ENCODE assay signal across 10 mouse cellular contexts in the genomic region with DNA sequence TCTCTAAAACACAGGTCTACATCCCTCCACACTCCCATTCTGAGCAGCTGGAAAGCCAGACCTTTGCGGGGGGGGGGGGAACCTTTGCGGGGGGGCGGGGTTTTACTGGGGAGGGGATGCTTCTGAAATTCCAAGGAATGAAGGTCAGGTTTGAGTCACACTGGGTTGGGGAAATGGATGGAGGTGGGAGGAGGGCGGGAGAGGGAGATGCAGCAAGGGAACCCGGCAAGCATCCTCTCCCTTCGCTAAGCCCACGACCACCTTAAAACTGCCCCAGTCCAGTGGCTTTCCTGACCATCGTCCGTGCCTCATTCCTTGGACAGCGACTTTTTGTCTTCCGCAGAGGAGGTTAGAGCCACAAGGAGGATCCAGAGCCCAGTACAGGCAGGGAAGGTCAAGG. TPM values are rescaled to one million over a fixed set of nuclear protein-coding genes. Genes with fewer than 3 reads are reported as not detected.
DNase-seq lines count a peak whose midpoint lies in the region; ATAC-seq and TF ChIP-seq lines count a peak whose summit lies in the region.
"Had no signal": no experiment of that assay in that cellular context is flagged by ENCODE, and none has a peak within 500 bp of the region (broad histone marks: within the 10 kb centered on the region; RNA-seq: fewer than 3 reads in every experiment).

No protein-coding gene starts in this region.

- no peak for TF ChIP-seq EP300 in ES-Bruce4 (IDR thresholded peaks at IDR 0.05; ENCODE audit: insufficient read depth, low read depth, low read length)

- no peak for DNase-seq in heart, adult 11 months
- DNase-seq in midbrain, embryonic 11.5 days (ENCODE audit: low spot score, missing footprints), result no peak
- no peak for DNase-seq in c-Kit-positive CD71-positive TER-119-positive erythroid progenitor cells, embryonic 14.5 days (ENCODE audit: low spot score)
- DNase-seq: gastrocnemius, postnatal 25 days; right cerebral cortex, adult 18-20 months had no signal

- no peak for TF ChIP-seq POLR2A in ES-Bruce4 (IDR thresholded peaks at IDR 0.05; ENCODE audit: insufficient read depth, low read length)

- peaks cover 99% of the 10 kb centered on the region for H3K27me3 ChIP-seq in heart, embryonic 12.5 days (replicated peaks)
- H3K27me3 ChIP-seq in ES-Bruce4 (ENCODE audit: control insufficient read depth, insufficient read depth, low read length, poor library complexity, severe bottlenecking), result peaks cover 1% of the 10 kb centered on the region; the same call in 1 of the 2 replicates
- H3K27me3 ChIP-seq in forebrain, embryonic 16.5 days (replicated peaks; ENCODE audit: control insufficient read depth, insufficient read depth, low read length), result peaks cover 62% of the 10 kb centered on the region
- peaks cover 83% of the 10 kb centered on the region for H3K27me3 ChIP-seq in midbrain, embryonic 11.5 days (ENCODE audit: control insufficient read depth, insufficient read depth, low read length)

- TF ChIP-seq CTCF in ES-Bruce4 (IDR thresholded peaks at IDR 0.05; ENCODE audit: low read depth, low read length), result no peak

- H3K4me2 ChIP-seq in heart, embryonic 12.5 days, result peak overlapping the region; percentile 84
- H3K4me2 ChIP-seq in forebrain, embryonic 16.5 days (ENCODE audit: low read length), result peak overlapping the region; percentile 70
- peak overlapping the region; percentile 55 for H3K4me2 ChIP-seq in midbrain, embryonic 11.5 days

- H3K27ac ChIP-seq in heart, embryonic 12.5 days (ENCODE audit: poor library complexity, severe bottlenecking), result no peak overlapping the region
- no peak overlapping the region for H3K27ac ChIP-seq in ES-Bruce4 (ENCODE audit: insufficient read depth, low read length)
- H3K27ac ChIP-seq in forebrain, embryonic 16.5 days (ENCODE audit: low read length), result no peak overlapping the region
- no peak overlapping the region for H3K27ac ChIP-seq in midbrain, embryonic 11.5 days (ENCODE audit: low read depth, low read length)

- no peaks in the 10 kb centered on the region for H3K36me3 ChIP-seq in heart, embryonic 12.5 days
- no peaks in the 10 kb centered on the region for H3K36me3 ChIP-seq in ES-Bruce4 (ENCODE audit: control insufficient read depth, insufficient read depth, low read length, poor library complexity, severe bottlenecking)
- H3K36me3 ChIP-seq in forebrain, embryonic 16.5 days (ENCODE audit: control insufficient read depth, insufficient read depth), result no peaks in the 10 kb centered on the region
- no peaks in the 10 kb centered on the region for H3K36me3 ChIP-seq in midbrain, embryonic 11.5 days (ENCODE audit: control insufficient read depth, insufficient read depth, low read length)

- WGBS in heart, embryonic 12.5 days, result 4% methylated on average over 11 of the region's 11 CpGs
- 2% methylated on average over 10 of the region's 11 CpGs for WGBS in forebrain, embryonic 16.5 days
- 4% methylated on average over 11 of the region's 11 CpGs for WGBS in midbrain, embryonic 11.5 days

- ATAC-seq in heart, embryonic 12.5 days (ENCODE audit: insufficient number of reproducible peaks, low FRiP score), result no peak
- ATAC-seq in forebrain, embryonic 16.5 days, result no peak
- ATAC-seq in midbrain, embryonic 11.5 days (ENCODE audit: low FRiP score), result no peak
- ATAC-seq in megakaryocyte-erythroid progenitor cell, adult 5-6 weeks (replicated peaks; ENCODE audit: low FRiP score, low TSS enrichment, poor library complexity, severe bottlenecking), result no peak
- ATAC-seq in frontal cortex, adult (ENCODE audit: low TSS enrichment), result no peak

- H3K4me3 ChIP-seq in heart, embryonic 12.5 days, result peak overlapping the region; percentile 42
- peak overlapping the region; percentile 75 for H3K4me3 ChIP-seq in ES-Bruce4 (ENCODE audit: low read depth, low read length)
- peak overlapping the region; percentile 48 for H3K4me3 ChIP-seq in forebrain, embryonic 16.5 days (replicated peaks; ENCODE audit: low read length)
- peak overlapping the region; percentile 38; the same call in 1 of the 2 replicates for H3K4me3 ChIP-seq in midbrain, embryonic 11.5 days (ENCODE audit: low read depth, low read length)

- H3K9ac ChIP-seq in heart, embryonic 12.5 days, result no peak overlapping the region
- peak overlapping the region; percentile 88 for H3K9ac ChIP-seq in ES-Bruce4 (ENCODE audit: low read depth, poor library complexity, severe bottlenecking)
- no peak overlapping the region for H3K9ac ChIP-seq in forebrain, embryonic 16.5 days (replicated peaks; ENCODE audit: low read depth, low read length)
- H3K9ac ChIP-seq in midbrain, embryonic 11.5 days (ENCODE audit: low read length), result no peak overlapping the region

- peaks cover 47% of the 10 kb centered on the region for H3K4me1 ChIP-seq in heart, embryonic 12.5 days (replicated peaks)
- peaks cover 11% of the 10 kb centered on the region for H3K4me1 ChIP-seq in ES-Bruce4 (ENCODE audit: control insufficient read depth, insufficient read depth, low read length)
- H3K4me1 ChIP-seq in forebrain, embryonic 16.5 days (replicated peaks; ENCODE audit: control insufficient read depth, insufficient read depth, low read length), result peaks cover 34% of the 10 kb centered on the region
- peaks cover 31% of the 10 kb centered on the region for H3K4me1 ChIP-seq in midbrain, embryonic 11.5 days (ENCODE audit: control insufficient read depth, insufficient read depth, low read length)

- H3K9me3 ChIP-seq in heart, embryonic 12.5 days (replicated peaks), result no peaks in the 10 kb centered on the region
- H3K9me3 ChIP-seq in ES-Bruce4 (replicated peaks; ENCODE audit: control insufficient read depth, insufficient read depth, low read length, poor library complexity, severe bottlenecking), result no peaks in the 10 kb centered on the region
- no peaks in the 10 kb centered on the region for H3K9me3 ChIP-seq in forebrain, embryonic 16.5 days (ENCODE audit: control insufficient read depth, low read length)
- H3K9me3 ChIP-seq in midbrain, embryonic 11.5 days (ENCODE audit: control insufficient read depth, low read length), result no peaks in the 10 kb centered on the region

RNA-seq across cellular contexts. Expression of a gene that starts 1.3 kb away (rescaled TPM):
- polyA plus RNA-seq in heart, embryonic 12.5 days (2016; fragmentation: Nextera tagmentation; extraction: Ambion mirVana), result 0.19 and 0.35 TPM in 2 replicates
- polyA plus RNA-seq in ES-Bruce4 (2011; ENCODE audit: insufficient read depth, insufficient read length, low read depth, missing spikeins), result 6.8 and 7.4 TPM in 2 replicates
- polyA plus RNA-seq in forebrain, embryonic 16.5 days (2015; fragmentation: Nextera tagmentation; extraction: Ambion mirVana), result 0.66 and 0.70 TPM in 2 replicates
- polyA plus RNA-seq in midbrain, embryonic 11.5 days (2014; fragmentation: Nextera tagmentation; extraction: Ambion mirVana), result 0.14 and 0.57 TPM in 2 replicates
- not detected in 2 replicates for total RNA-seq in megakaryocyte-erythroid progenitor cell, adult 5-6 weeks (2014; fragmentation: Nextera tagmentation)
- not detected in 2 replicates for total RNA-seq in megakaryocyte-erythroid progenitor cell, adult 5-6 weeks (2017)
- total RNA-seq: gastrocnemius, postnatal 25 days had no signal

RNA-seq across cellular contexts. Expression of a gene that starts 12.9 kb away (rescaled TPM):
- 0.09 TPM in 1 of 2 replicates, not detected in the other for polyA plus RNA-seq in heart, embryonic 12.5 days (2016; fragmentation: Nextera tagmentation; extraction: Ambion mirVana)
- 1.9 and 2.3 TPM in 2 replicates for polyA plus RNA-seq in ES-Bruce4 (2011; ENCODE audit: insufficient read depth, insufficient read length, low read depth, missing spikeins)
- polyA plus RNA-seq in forebrain, embryonic 16.5 days (2015; fragmentation: Nextera tagmentation; extraction: Ambion mirVana), result 0.10 and 0.25 TPM in 2 replicates
- 0.07 and 0.17 TPM in 2 replicates for polyA plus RNA-seq in midbrain, embryonic 11.5 days (2014; fragmentation: Nextera tagmentation; extraction: Ambion mirVana)
- total RNA-seq in megakaryocyte-erythroid progenitor cell, adult 5-6 weeks (2014; fragmentation: Nextera tagmentation), result 0.49 and 1.2 TPM in 2 replicates
- 0.46 and 0.75 TPM in 2 replicates for total RNA-seq in megakaryocyte-erythroid progenitor cell, adult 5-6 weeks (2017)
- total RNA-seq: gastrocnemius, postnatal 25 days had no signal

RNA-seq across cellular contexts. Expression of a gene that starts 33.3 kb away (rescaled TPM):
- 57.9 and 67.0 TPM in 2 replicates for polyA plus RNA-seq in heart, embryonic 12.5 days (2016; fragmentation: Nextera tagmentation; extraction: Ambion mirVana)
- 43.2 and 52.0 TPM in 2 replicates for polyA plus RNA-seq in ES-Bruce4 (2011; ENCODE audit: insufficient read depth, insufficient read length, low read depth, missing spikeins)
- 29.8 and 34.6 TPM in 2 replicates for polyA plus RNA-seq in forebrain, embryonic 16.5 days (2015; fragmentation: Nextera tagmentation; extraction: Ambion mirVana)
- 79.2 and 89.1 TPM in 2 replicates for polyA plus RNA-seq in midbrain, embryonic 11.5 days (2014; fragmentation: Nextera tagmentation; extraction: Ambion mirVana)
- 20.7 and 53.8 TPM in 2 replicates for total RNA-seq in megakaryocyte-erythroid progenitor cell, adult 5-6 weeks (2014; fragmentation: Nextera tagmentation)
- total RNA-seq in megakaryocyte-erythroid progenitor cell, adult 5-6 weeks (2017), result 19.0 and 23.2 TPM in 2 replicates

RNA-seq across cellular contexts. Expression of a gene that starts 40.9 kb away (rescaled TPM):
- polyA plus RNA-seq in heart, embryonic 12.5 days (2016; fragmentation: Nextera tagmentation; extraction: Ambion mirVana), result not detected in 2 replicates
- polyA plus RNA-seq in ES-Bruce4 (2011; ENCODE audit: insufficient read depth, insufficient read length, low read depth, missing spikeins), result not detected in 2 replicates
- 17.0 and 18.6 TPM in 2 replicates for polyA plus RNA-seq in forebrain, embryonic 16.5 days (2015; fragmentation: Nextera tagmentation; extraction: Ambion mirVana)
- polyA plus RNA-seq in midbrain, embryonic 11.5 days (2014; fragmentation: Nextera tagmentation; extraction: Ambion mirVana), result 1.0 and 1.4 TPM in 2 replicates
- total RNA-seq in megakaryocyte-erythroid progenitor cell, adult 5-6 weeks (2014; fragmentation: Nextera tagmentation), result not detected in 2 replicates
- total RNA-seq in megakaryocyte-erythroid progenitor cell, adult 5-6 weeks (2017), result not detected in 2 replicates
- total RNA-seq: gastrocnemius, postnatal 25 days had no signal
